Mouse (Mus musculus) right cerebral cortex, postnatal 25 days (tissue): ENCODE data around the gene Slc16a2.
A peak's percentile ranks its signal among the peaks of the same experiment; 100 is the strongest.
"Not testable (repeated sequence)": the region's sequence is repeated elsewhere in the genome, so short reads cannot be mapped to it uniquely, and the experiment has no call there.

Experiments used
- DNase-seq: peaks from one replicate; pipeline ENCODE4 v3.0.0; 2022

Gene Slc16a2

GRCm38 (mm10) chrX:103733091-103733490 is 88.7 kb downstream of the Slc16a2 start:
- no peak for DNase-seq

GRCm38 (mm10) chrX:103732033-103732703 is 89.6 kb downstream of the Slc16a2 start:
- DNase-seq = no peak

- DNase-seq = no peak
Observed at GRCm38 (mm10) chrX:103722437-103722836, 99.3 kb downstream of the Slc16a2 start.

DNA sequence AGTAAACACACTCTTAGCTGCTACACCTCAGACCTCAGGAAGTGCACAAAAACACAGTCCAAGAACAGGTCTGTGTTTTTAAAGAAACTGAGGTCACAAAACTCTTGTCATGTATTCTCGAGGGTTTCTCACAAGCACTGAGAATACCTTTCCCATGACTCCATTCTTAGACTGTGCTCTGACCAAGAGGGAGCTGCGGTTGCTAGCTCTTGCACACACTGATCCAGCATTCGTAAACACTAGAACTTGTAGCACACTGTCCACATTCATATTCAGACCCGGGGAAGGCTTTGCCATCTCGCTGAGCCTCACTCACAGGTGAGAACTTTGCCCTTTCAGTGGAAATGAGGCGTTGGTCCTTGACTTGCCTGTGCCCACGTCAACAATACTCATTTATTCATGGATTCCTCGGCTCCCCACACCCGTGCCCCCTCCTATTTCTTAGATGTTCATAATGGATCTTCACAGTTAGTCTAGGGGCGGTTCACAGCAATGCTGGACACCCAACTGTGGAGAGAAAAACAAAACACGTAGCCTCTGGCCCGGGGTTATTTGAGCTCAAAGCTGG is 102.1 kb downstream of the Slc16a2 start:
- no peak for DNase-seq

GRCm38 (mm10) chrX:103712922-103713321 is 108.9 kb downstream of the Slc16a2 start:
- DNase-seq = no peak

DNA sequence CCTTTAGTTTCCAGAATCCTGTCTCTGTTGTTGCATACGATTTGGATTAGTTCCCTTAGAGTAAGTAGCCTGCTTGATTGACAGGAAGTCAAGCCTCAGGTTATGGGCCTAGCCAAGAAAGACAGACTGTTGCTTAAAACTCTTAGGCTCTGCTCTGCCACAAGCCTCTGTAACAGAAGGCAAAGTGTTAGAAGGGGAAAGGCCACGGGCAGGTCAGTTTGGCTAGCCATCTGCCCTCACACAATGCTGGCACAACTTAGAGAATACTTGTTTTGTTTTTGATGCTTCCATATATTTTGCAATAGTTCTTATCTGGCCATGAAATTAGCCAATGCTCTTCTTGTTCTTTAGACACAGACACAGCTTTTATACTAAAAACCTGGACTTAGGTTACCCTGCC is 112.1 kb downstream of the Slc16a2 start:
- DNase-seq = no peak

GRCm38 (mm10) chrX:103708592-103708991 is 113.2 kb downstream of the Slc16a2 start:
- no peak for DNase-seq

DNA sequence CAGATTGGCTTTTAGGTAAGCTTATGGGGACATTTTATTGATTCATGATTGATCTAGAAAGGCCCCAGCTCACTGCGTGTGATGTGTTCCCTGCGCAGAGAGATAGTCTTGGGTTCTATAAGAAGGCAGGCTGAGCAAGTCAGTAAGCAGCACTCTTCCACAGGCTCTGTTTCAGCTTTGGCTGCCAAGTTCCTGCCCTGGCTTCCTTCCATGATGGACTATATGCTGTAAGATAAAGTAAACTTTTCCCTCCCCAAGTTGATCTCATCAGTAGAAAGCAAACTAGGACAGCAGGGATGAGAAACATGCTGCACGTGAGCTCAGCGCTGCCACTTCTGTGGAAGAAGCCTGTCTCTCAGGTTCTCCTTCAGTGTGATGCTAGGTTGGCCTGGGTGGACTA is 117.2 kb downstream of the Slc16a2 start:
- DNase-seq = no peak

GRCm38 (mm10) chrX:103704024-103704423 is 117.8 kb downstream of the Slc16a2 start:
- no peak for DNase-seq

DNA sequence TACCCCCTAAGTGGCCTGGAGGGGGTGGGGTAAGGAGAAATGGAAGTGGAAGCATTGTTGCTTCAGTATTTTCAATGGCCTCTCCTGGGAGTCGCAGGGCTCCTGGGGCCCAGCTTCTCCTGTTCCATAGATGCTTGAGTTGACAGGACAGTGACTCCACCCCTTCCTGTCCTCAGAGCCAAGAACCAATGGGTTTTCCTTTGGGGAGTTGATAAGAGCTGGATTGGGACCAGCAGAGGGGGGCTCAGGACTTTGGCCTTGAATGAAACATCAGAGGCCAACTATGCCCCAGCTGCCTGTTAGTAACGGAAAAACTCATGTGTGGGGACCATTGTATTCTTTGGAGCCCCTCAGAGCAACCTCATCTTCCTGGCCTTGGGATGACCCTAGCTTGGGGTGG is 124.0 kb downstream of the Slc16a2 start:
- DNase-seq = no peak

DNA sequence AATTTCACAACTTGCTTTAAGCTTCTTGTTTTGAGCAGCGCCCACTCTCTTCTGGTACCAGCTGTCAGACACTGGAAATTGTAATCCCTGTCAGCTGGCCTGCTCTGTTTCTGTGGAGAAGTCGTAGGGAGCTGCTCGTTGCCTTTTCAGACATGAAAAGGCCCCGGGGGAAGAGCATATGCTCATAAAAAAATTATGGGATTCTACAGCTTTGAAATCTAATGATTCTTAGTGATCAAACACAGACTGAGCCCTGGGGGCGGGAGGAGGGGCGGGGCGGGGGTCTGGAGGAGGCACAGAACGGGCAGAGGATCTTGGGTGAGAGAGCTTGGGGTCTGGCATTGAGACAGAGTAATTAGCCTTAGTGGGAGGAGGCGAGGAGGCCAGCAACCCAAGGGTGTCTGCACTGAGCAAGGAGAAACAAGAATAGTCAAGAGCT is 125.7 kb downstream of the Slc16a2 start:
- peak; percentile 20 for DNase-seq

GRCm38 (mm10) chrX:103695165-103695996 is 126.4 kb downstream of the Slc16a2 start:
- DNase-seq = peak; percentile 66

GRCm38 (mm10) chrX:103694787-103695164 is 127.0 kb downstream of the Slc16a2 start:
- DNase-seq = no peak

DNA sequence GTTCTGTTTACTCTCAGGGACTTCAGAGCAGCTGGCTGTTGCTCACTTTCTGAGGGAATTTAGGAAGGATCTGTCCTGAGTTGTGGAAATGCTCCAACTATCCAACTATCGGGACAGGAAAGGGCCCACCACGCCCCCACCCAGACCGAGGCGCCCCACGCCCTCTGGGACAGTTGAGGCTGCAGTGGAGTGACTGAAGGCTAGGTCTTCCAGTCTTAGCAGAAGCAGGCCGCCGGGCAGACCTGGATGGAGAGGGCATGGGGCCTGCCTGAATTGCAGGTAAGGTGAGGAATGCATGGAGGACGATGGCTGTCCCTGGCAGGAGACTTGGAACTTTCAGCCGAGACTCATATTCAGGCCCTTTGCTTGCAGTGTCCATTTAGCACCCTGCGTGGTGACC is 127.4 kb downstream of the Slc16a2 start:
- DNase-seq = no peak

- no peak for DNase-seq
Observed at GRCm38 (mm10) chrX:103692916-103693315, 128.9 kb downstream of the Slc16a2 start.

- DNase-seq = no peak
Observed at GRCm38 (mm10) chrX:103688551-103688950, 133.2 kb downstream of the Slc16a2 start.

- no peak for DNase-seq
Observed at GRCm38 (mm10) chrX:103674674-103675073, 147.1 kb downstream of the Slc16a2 start.

DNA sequence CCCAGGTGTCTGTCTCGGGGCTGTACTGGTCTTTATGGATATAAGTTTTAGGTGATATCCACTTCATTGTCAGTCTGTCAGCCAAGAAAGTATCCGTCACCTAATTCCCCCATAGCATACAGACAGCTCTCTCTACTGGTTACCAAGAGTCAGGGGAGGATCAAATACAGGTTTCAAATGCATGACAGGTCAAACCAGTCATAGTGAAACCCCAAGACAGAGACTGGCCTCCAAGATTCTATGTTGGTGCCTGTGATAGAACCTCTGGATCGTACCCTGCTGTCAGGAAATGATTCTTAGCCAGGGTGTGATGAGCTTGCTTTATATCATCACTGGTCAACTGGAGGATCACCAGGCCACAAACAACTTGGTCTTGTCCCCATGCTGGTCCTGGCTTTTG is 148.0 kb downstream of the Slc16a2 start:
- no peak for DNase-seq

DNA sequence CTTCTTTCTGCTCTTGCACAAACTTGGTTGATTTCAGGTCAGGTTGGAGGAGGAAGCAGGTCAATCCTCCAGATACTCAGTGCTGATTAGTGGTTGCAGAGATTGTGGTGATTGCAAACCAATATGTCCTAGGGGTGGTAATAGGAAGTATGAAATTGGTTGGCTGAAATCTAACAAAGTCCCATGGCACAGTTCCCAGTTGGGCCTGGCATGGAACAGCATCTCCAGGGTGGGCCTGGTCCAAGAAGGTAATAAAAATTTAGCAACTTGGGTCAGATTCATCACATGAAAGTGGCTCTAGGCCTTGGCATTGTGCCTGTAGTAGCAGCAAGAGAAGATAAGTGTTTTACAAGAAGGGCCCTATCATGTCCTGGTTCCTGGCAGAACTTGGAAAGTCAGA is 151.5 kb downstream of the Slc16a2 start:
- DNase-seq = no peak

DNA sequence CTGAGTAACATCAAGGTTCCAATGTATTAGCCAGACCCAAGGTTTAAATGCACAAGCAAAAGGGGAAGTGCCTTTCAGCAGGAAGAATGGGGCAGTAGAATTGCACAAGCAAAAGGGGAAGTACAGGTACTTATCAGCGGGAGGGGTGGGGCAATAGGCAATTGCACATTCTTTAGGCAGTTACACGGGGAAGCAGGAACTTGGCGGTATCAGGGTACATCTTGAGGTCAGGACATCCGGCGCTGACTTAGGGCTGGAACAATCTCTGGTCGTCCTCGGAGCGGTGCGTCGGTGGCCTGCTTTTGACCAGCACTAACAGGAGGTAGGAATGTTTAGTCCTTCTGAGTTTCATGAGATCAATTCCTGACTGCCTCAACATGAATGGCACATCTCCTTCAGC is 157.3 kb downstream of the Slc16a2 start:
- DNase-seq = not testable (repeated sequence)

GRCm38 (mm10) chrX:103658985-103659384 is 162.8 kb downstream of the Slc16a2 start:
- DNase-seq = peak; percentile 4

GRCm38 (mm10) chrX:103653021-103653420 is 168.8 kb downstream of the Slc16a2 start:
- DNase-seq = no peak

DNA sequence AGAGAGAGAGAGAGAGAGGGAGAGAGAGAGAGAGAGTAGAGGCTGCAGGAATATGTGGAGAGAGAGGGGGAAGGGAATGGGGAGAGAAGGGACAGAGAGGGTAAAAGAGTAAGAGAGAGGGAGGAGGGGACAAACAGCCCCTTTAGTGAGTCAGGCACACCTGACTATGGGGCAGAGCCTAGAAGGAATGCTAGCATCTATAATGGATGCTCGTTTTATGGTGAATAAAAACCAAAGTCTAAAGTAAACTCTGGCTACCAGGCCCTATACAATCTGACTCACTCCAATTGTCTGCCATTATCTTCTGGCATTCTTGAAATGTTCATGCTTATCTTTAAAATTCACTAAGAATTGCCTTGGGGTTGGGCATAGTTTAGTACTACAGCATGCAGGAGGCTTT is 169.7 kb downstream of the Slc16a2 start:
- no peak for DNase-seq
